Comparison of ENCODE assay signal across 12 mouse cellular contexts in the genomic region with DNA sequence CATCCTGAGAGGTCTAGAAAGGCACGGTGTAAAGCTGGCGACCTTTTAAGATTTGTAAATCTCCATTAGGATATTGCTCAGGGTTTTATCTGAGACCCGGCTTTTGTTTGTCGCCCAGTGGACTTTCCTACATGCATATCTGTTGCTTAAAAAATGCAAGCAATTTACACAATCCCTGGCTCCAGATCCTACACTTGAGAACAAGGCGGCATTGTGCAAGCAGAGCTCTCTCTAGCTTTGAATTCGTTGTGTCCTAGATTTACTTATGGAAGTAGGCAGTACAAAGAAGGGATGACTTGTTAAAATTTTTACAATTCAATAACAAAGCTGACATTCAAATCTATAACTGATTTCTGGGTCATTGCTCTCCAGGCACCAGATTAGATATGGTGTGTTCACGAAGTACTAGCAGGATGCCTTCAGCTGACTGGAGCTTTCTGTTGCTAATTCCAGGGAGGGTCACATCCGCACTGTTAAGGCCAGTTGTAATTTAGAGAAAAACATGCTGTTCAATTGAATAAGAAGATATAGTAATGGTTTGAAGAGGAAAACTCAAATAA.
DNase-seq lines count a peak whose midpoint lies in the region; ATAC-seq and TF ChIP-seq lines count a peak whose summit lies in the region.
"Had no signal": no experiment of that assay in that cellular context is flagged by ENCODE, and none has a peak within 500 bp of the region (broad histone marks: within the 10 kb centered on the region; RNA-seq: fewer than 3 reads in every experiment).

No protein-coding gene starts in this region.

- no peak for ATAC-seq in cerebellum, adult (ENCODE audit: insufficient number of reproducible peaks, low FRiP score, low TSS enrichment)
- ATAC-seq in hindbrain, embryonic 15.5 days (ENCODE audit: low FRiP score, low read depth), result no peak
- no peak for ATAC-seq in hindbrain, embryonic 13.5 days (ENCODE audit: low FRiP score)
- no peak for ATAC-seq in lung, embryonic 16.5 days (ENCODE audit: low read depth)
- no peak for ATAC-seq in kidney, embryonic 14.5 days (ENCODE audit: low FRiP score, low TSS enrichment)

- H3K27ac ChIP-seq in cerebellum, adult 2 months (ENCODE audit: insufficient read depth, low read length), result peak overlapping the region; percentile 59; the same call in 1 of the 2 replicates
- peak overlapping the region; percentile 6; the same call in 1 of the 2 replicates for H3K27ac ChIP-seq in hindbrain, embryonic 15.5 days (replicated peaks)
- no peak overlapping the region for H3K27ac ChIP-seq in hindbrain, embryonic 13.5 days
- peak overlapping the region; percentile 39 for H3K27ac ChIP-seq in lung, embryonic 16.5 days (ENCODE audit: low read length)
- no peak overlapping the region for H3K27ac ChIP-seq in kidney, embryonic 14.5 days (ENCODE audit: low read depth, low read length)
- H3K27ac ChIP-seq: forebrain, embryonic 10.5 days; neural tube, embryonic 12.5 days had no signal

- no peak for DNase-seq in cerebellum, adult 2 months
- no peak for DNase-seq in lung, postnatal 10 days
- peak; percentile 56 for DNase-seq in retina, embryonic 14.5 days (ENCODE audit: low spot score)
- DNase-seq: kidney, postnatal 4 days; right cerebral cortex, postnatal 25 days had no signal

- no peak for TF ChIP-seq POLR2A in cerebellum, adult 2 months (IDR thresholded peaks at IDR 0.05; ENCODE audit: borderline replicate concordance, insufficient read depth, low read length)

- H3K27me3 ChIP-seq in cerebellum, adult 2 months (ENCODE audit: control insufficient read depth, insufficient read depth, low read length), result no peaks in the 10 kb centered on the region
- no peaks in the 10 kb centered on the region for H3K27me3 ChIP-seq in hindbrain, embryonic 15.5 days
- no peaks in the 10 kb centered on the region for H3K27me3 ChIP-seq in hindbrain, embryonic 13.5 days
- H3K27me3 ChIP-seq in lung, embryonic 16.5 days (ENCODE audit: control insufficient read depth, insufficient read depth, low read depth, low read length), result no peaks in the 10 kb centered on the region
- H3K27me3 ChIP-seq in kidney, embryonic 14.5 days (ENCODE audit: control insufficient read depth, insufficient read depth, low read length), result no peaks in the 10 kb centered on the region
- H3K27me3 ChIP-seq: neural tube, embryonic 12.5 days had no signal

- H3K9me3 ChIP-seq in hindbrain, embryonic 15.5 days, result no peaks in the 10 kb centered on the region
- no peaks in the 10 kb centered on the region for H3K9me3 ChIP-seq in hindbrain, embryonic 13.5 days
- H3K9me3 ChIP-seq in lung, embryonic 16.5 days (ENCODE audit: control insufficient read depth, low read length), result no peaks in the 10 kb centered on the region
- no peaks in the 10 kb centered on the region for H3K9me3 ChIP-seq in kidney, embryonic 14.5 days (ENCODE audit: control insufficient read depth, low read length)
- H3K9me3 ChIP-seq: forebrain, embryonic 10.5 days; neural tube, embryonic 12.5 days had no signal

- no peak overlapping the region for H3K4me3 ChIP-seq in cerebellum, adult 2 months (replicated peaks; ENCODE audit: insufficient read depth, low read depth, low read length)
- no peak overlapping the region for H3K4me3 ChIP-seq in hindbrain, embryonic 15.5 days
- no peak overlapping the region for H3K4me3 ChIP-seq in hindbrain, embryonic 13.5 days
- no peak overlapping the region for H3K4me3 ChIP-seq in lung, embryonic 16.5 days (ENCODE audit: low read length)
- no peak overlapping the region for H3K4me3 ChIP-seq in kidney, embryonic 14.5 days (ENCODE audit: low read length)
- H3K4me3 ChIP-seq: forebrain, embryonic 10.5 days; neural tube, embryonic 12.5 days had no signal

- no peaks in the 10 kb centered on the region for H3K4me1 ChIP-seq in cerebellum, adult 2 months (ENCODE audit: control insufficient read depth, insufficient read depth, low read length)
- no peaks in the 10 kb centered on the region for H3K4me1 ChIP-seq in hindbrain, embryonic 15.5 days (replicated peaks)
- H3K4me1 ChIP-seq in hindbrain, embryonic 13.5 days (replicated peaks), result no peaks in the 10 kb centered on the region
- no peaks in the 10 kb centered on the region; the same call in 1 of the 2 replicates for H3K4me1 ChIP-seq in lung, embryonic 16.5 days (replicated peaks; ENCODE audit: control insufficient read depth, insufficient read depth, low read length)
- no peaks in the 10 kb centered on the region for H3K4me1 ChIP-seq in kidney, embryonic 14.5 days (ENCODE audit: control insufficient read depth, insufficient read depth, low read length)
- H3K4me1 ChIP-seq: neural tube, embryonic 12.5 days had no signal

- no peak overlapping the region for H3K9ac ChIP-seq in hindbrain, embryonic 15.5 days
- no peak overlapping the region for H3K9ac ChIP-seq in hindbrain, embryonic 13.5 days
- H3K9ac ChIP-seq in lung, embryonic 16.5 days (ENCODE audit: low read length), result no peak overlapping the region
- no peak overlapping the region for H3K9ac ChIP-seq in kidney, embryonic 14.5 days (ENCODE audit: low read depth, low read length)
- H3K9ac ChIP-seq: neural tube, embryonic 12.5 days had no signal

- H3K4me2 ChIP-seq in hindbrain, embryonic 15.5 days, result no peak overlapping the region
- no peak overlapping the region for H3K4me2 ChIP-seq in hindbrain, embryonic 13.5 days
- no peak overlapping the region for H3K4me2 ChIP-seq in lung, embryonic 16.5 days (ENCODE audit: low read depth, low read length)
- no peak overlapping the region for H3K4me2 ChIP-seq in kidney, embryonic 14.5 days (replicated peaks; ENCODE audit: low read depth, low read length)
- H3K4me2 ChIP-seq: neural tube, embryonic 12.5 days had no signal

- no peak for TF ChIP-seq CTCF in cerebellum, adult 2 months (IDR thresholded peaks at IDR 0.05; ENCODE audit: borderline replicate concordance, insufficient read depth, low read depth, low read length)

- 58% methylated on average over 8 of the region's 8 CpGs for WGBS in cerebellum, adult 2 months
- 54% methylated on average over 8 of the region's 8 CpGs for WGBS in hindbrain, embryonic 15.5 days
- 58% methylated on average over 8 of the region's 8 CpGs for whole genome bisulfite sequencing in hindbrain, embryonic 13.5 days
- 35% methylated on average over 8 of the region's 8 CpGs for WGBS in lung, embryonic 16.5 days
- WGBS in kidney, embryonic 14.5 days, result 75% methylated on average over 8 of the region's 8 CpGs

- H3K36me3 ChIP-seq in hindbrain, embryonic 15.5 days, result no peaks in the 10 kb centered on the region
- H3K36me3 ChIP-seq in hindbrain, embryonic 13.5 days, result no peaks in the 10 kb centered on the region
- H3K36me3 ChIP-seq in lung, embryonic 16.5 days (ENCODE audit: control insufficient read depth, insufficient read depth, low read length), result no peaks in the 10 kb centered on the region
- no peaks in the 10 kb centered on the region for H3K36me3 ChIP-seq in kidney, embryonic 14.5 days (ENCODE audit: control insufficient read depth, insufficient read depth, low read length)
- H3K36me3 ChIP-seq: forebrain, embryonic 10.5 days; neural tube, embryonic 12.5 days had no signal

Comparison
In these comparisons a context has a peak if more than half of its experiments do, and no peak if none do; other contexts are left out.
1. H3K27ac ChIP-seq: peak in cerebellum, adult 2 months (single experiment), hindbrain, embryonic 15.5 days (single experiment) and lung, embryonic 16.5 days (single experiment); none in hindbrain, embryonic 13.5 days (single experiment) and kidney, embryonic 14.5 days (single experiment).